Mouse (Mus musculus): ENCODE data around the gene Skor1. TPM values are rescaled to one million over a fixed set of nuclear protein-coding genes. Genes with fewer than 3 reads are reported as not detected.

Skor1 gene
- polyA plus RNA-seq, 1 experiment from 2014 or later: not detected

DNA sequence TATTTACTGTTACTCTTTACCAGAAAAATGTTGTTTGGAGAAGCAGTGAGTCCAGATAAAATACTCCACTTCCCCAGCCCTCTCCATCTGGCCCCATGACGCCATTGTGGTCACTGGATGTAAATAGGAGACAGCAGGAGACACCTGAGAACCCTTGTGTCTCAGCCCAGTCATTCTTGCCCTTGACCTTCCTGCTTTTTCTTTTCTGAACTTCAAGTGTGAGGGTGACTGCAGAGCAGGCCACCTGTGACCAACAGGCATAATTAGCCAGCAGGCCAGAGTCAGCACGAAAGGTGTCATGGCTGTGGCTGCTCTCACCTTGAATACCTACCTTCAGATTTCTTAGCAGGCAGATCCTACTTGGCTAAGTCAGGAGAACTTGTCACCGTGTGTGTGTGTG, 36.2 kb downstream of the Skor1 start:
- Histone ChIP-seq H3K4me2 (ENCODE audit: low read length) (no peak overlapping the region), H3K36me3 (ENCODE audit: control insufficient read depth, insufficient read depth, low read length) (no peaks in the 10 kb centered on the region), H3K27ac (ENCODE audit: low read depth) (no peak overlapping the region), H3K27me3 (replicated peaks; ENCODE audit: control insufficient read depth, insufficient read depth, low read length) (no peaks in the 10 kb centered on the region), H3K4me1 (replicated peaks; ENCODE audit: control insufficient read depth, insufficient read depth, low read length) (peaks cover 9% of the 10 kb centered on the region), H3K4me3 (ENCODE audit: low read depth, low read length) (no peak overlapping the region), H3K9ac (ENCODE audit: low read length) (no peak overlapping the region), H3K9me3 (ENCODE audit: control insufficient read depth, low read length) (no peaks in the 10 kb centered on the region)
- ATAC-seq (replicated peaks; ENCODE audit: low FRiP score, low TSS enrichment, low read depth): no peak
- 60% methylated on average over 3 of the region's 3 CpGs for WGBS
- no peak for DNase-seq (ENCODE audit: low spot score)

DNA sequence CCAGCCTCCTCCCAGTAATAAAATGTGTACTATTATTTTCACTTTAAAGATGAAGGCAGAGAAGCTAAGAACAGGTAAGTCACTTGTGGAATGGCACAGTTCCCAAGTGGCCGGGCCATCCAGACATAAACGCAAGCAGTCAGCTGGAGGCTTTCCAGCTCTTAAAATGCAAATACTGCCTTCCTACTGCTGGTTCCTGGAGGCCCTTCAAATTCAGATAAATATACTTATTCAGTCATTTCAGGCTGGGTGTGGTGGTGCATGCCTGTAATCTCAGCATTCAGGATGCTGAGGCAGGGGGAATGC, 39.0 kb downstream of the Skor1 start:
- H3K27ac ChIP-seq (ENCODE audit: low read depth): peak overlapping the region; percentile 95
- H3K9me3 ChIP-seq (ENCODE audit: control insufficient read depth, low read length): no peaks in the 10 kb centered on the region
- 17% methylated on average over 2 of the region's 2 CpGs for WGBS
- H3K9ac ChIP-seq (ENCODE audit: low read length): no peak overlapping the region
- H3K27me3 ChIP-seq (replicated peaks; ENCODE audit: control insufficient read depth, insufficient read depth, low read length): no peaks in the 10 kb centered on the region
- H3K36me3 ChIP-seq (ENCODE audit: control insufficient read depth, insufficient read depth, low read length): no peaks in the 10 kb centered on the region
- peaks cover 9% of the 10 kb centered on the region for H3K4me1 ChIP-seq (replicated peaks; ENCODE audit: control insufficient read depth, insufficient read depth, low read length)
- ATAC-seq (replicated peaks; ENCODE audit: low FRiP score, low TSS enrichment, low read depth): no peak
- DNase-seq (ENCODE audit: low spot score): peak; percentile 53
- peak overlapping the region; percentile 40; the same call in 1 of the 2 replicates for H3K4me3 ChIP-seq (ENCODE audit: low read depth, low read length)
- H3K4me2 ChIP-seq (ENCODE audit: low read length): peak overlapping the region; percentile 57

- ATAC-seq (replicated peaks; ENCODE audit: low FRiP score, low TSS enrichment, low read depth): peak; percentile 82
- Histone ChIP-seq H3K27me3 (replicated peaks; ENCODE audit: control insufficient read depth, insufficient read depth, low read length) (no peaks in the 10 kb centered on the region), H3K36me3 (ENCODE audit: control insufficient read depth, insufficient read depth, low read length) (no peaks in the 10 kb centered on the region), H3K4me1 (replicated peaks; ENCODE audit: control insufficient read depth, insufficient read depth, low read length) (peaks cover 9% of the 10 kb centered on the region), H3K27ac (ENCODE audit: low read depth) (peak overlapping the region; percentile 95), H3K4me3 (ENCODE audit: low read depth, low read length) (peak overlapping the region; percentile 40), H3K4me2 (ENCODE audit: low read length) (peak overlapping the region; percentile 57), H3K9ac (ENCODE audit: low read length) (peak overlapping the region; percentile 64), H3K9me3 (ENCODE audit: control insufficient read depth, low read length) (no peaks in the 10 kb centered on the region)
- peak; percentile 97 for DNase-seq (ENCODE audit: low spot score)
- under 1% methylated on average over 34 of the region's 34 CpGs for WGBS
Observed at GRCm38 (mm10) chr9:63109020-63109781, 39.6 kb downstream of the Skor1 start.

DNA sequence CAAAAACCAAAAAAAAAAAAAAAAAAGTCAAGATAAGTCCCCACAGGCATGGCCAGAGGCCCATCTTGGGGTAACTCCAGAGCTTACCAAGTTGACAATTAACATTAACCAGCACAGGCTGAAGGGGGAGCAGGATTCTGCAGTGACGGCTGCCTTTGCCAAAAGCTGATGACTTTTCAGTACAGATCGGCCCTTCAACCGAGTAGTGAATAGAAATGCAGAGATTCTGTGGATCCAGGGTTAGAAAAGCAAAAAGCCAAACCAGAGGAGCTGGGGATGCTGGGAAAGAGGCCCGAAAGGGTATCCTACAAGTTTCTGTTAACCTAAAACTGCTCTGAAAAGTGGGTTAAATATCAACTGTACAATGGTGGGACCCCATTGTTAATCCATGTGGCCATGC, 40.2 kb downstream of the Skor1 start:
- no peaks in the 10 kb centered on the region for H3K36me3 ChIP-seq (ENCODE audit: control insufficient read depth, insufficient read depth, low read length)
- H3K9ac ChIP-seq (ENCODE audit: low read length): peak overlapping the region; percentile 64
- H3K4me2 ChIP-seq (ENCODE audit: low read length): peak overlapping the region; percentile 57
- H3K9me3 ChIP-seq (ENCODE audit: control insufficient read depth, low read length): no peaks in the 10 kb centered on the region
- ATAC-seq (replicated peaks; ENCODE audit: low FRiP score, low TSS enrichment, low read depth) (no peak), DNase-seq (ENCODE audit: low spot score) (peak; percentile 71)
- H3K4me3 ChIP-seq (ENCODE audit: low read depth, low read length): peak overlapping the region; percentile 40
- no peaks in the 10 kb centered on the region for H3K27me3 ChIP-seq (replicated peaks; ENCODE audit: control insufficient read depth, insufficient read depth, low read length)
- WGBS: 29% methylated on average over 4 of the region's 4 CpGs
- H3K27ac ChIP-seq (ENCODE audit: low read depth): peak overlapping the region; percentile 95
- peaks cover 9% of the 10 kb centered on the region for H3K4me1 ChIP-seq (replicated peaks; ENCODE audit: control insufficient read depth, insufficient read depth, low read length)

- Histone ChIP-seq H3K4me3 (ENCODE audit: low read depth, low read length) (no peak overlapping the region), H3K4me1 (replicated peaks; ENCODE audit: control insufficient read depth, insufficient read depth, low read length) (0 out of 2 replicates have a peak, but pooled peaks cover 3% of the 10 kb centered on the region), H3K27ac (ENCODE audit: low read depth) (no peak overlapping the region), H3K4me2 (ENCODE audit: low read length) (no peak overlapping the region), H3K36me3 (ENCODE audit: control insufficient read depth, insufficient read depth, low read length) (no peaks in the 10 kb centered on the region), H3K9ac (ENCODE audit: low read length) (no peak overlapping the region), H3K27me3 (replicated peaks; ENCODE audit: control insufficient read depth, insufficient read depth, low read length) (no peaks in the 10 kb centered on the region), H3K9me3 (ENCODE audit: control insufficient read depth, low read length) (no peaks in the 10 kb centered on the region)
- ATAC-seq (replicated peaks; ENCODE audit: low FRiP score, low TSS enrichment, low read depth) (no peak), DNase-seq (ENCODE audit: low spot score) (no peak)
- WGBS: 91% methylated on average over 5 of the region's 5 CpGs
Observed at GRCm38 (mm10) chr9:63100660-63101059, 48.1 kb downstream of the Skor1 start.

DNA sequence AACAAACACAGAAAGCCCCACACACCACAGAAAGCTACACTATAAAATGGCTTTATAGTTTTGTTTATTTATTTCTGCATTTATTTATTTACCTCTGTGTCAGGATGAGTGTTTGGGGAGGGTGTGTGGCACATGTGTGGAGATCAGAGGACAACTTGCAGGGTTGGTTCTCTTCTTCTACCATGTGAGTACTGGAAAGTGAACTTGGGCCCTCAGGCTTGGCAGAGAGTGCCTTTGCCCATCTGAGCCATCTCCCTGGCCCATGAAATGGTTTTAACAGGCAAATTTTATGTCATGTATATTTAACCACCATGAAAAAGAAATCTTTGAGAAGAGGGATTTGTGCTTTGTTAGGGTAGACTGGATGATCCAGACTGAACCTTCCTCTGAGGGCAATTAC, 48.9 kb downstream of the Skor1 start:
- H3K4me1 ChIP-seq (replicated peaks; ENCODE audit: control insufficient read depth, insufficient read depth, low read length): 0 out of 2 replicates have a peak, but pooled peaks cover 3% of the 10 kb centered on the region
- DNase-seq (ENCODE audit: low spot score) (no peak), ATAC-seq (replicated peaks; ENCODE audit: low FRiP score, low TSS enrichment, low read depth) (no peak)
- no peaks in the 10 kb centered on the region for H3K36me3 ChIP-seq (ENCODE audit: control insufficient read depth, insufficient read depth, low read length)
- H3K9me3 ChIP-seq (ENCODE audit: control insufficient read depth, low read length): no peaks in the 10 kb centered on the region
- no peak overlapping the region for H3K9ac ChIP-seq (ENCODE audit: low read length)
- no peak overlapping the region for H3K27ac ChIP-seq (ENCODE audit: low read depth)
- no peaks in the 10 kb centered on the region for H3K27me3 ChIP-seq (replicated peaks; ENCODE audit: control insufficient read depth, insufficient read depth, low read length)
- no peak overlapping the region for H3K4me2 ChIP-seq (ENCODE audit: low read length)
- no peak overlapping the region for H3K4me3 ChIP-seq (ENCODE audit: low read depth, low read length)

- H3K9ac ChIP-seq (ENCODE audit: low read length): no peak overlapping the region
- WGBS: 90% methylated on average over 4 of the region's 4 CpGs
- no peaks in the 10 kb centered on the region for H3K36me3 ChIP-seq (ENCODE audit: control insufficient read depth, insufficient read depth, low read length)
- no peak for ATAC-seq (replicated peaks; ENCODE audit: low FRiP score, low TSS enrichment, low read depth)
- no peaks in the 10 kb centered on the region for H3K27me3 ChIP-seq (replicated peaks; ENCODE audit: control insufficient read depth, insufficient read depth, low read length)
- no peak overlapping the region for H3K27ac ChIP-seq (ENCODE audit: low read depth)
- no peak overlapping the region for H3K4me2 ChIP-seq (ENCODE audit: low read length)
- DNase-seq (ENCODE audit: low spot score): no peak
- 0 out of 2 replicates have a peak, but pooled peaks cover 3% of the 10 kb centered on the region for H3K4me1 ChIP-seq (replicated peaks; ENCODE audit: control insufficient read depth, insufficient read depth, low read length)
- H3K9me3 ChIP-seq (ENCODE audit: control insufficient read depth, low read length): no peaks in the 10 kb centered on the region
- H3K4me3 ChIP-seq (ENCODE audit: low read depth, low read length): no peak overlapping the region
Observed at GRCm38 (mm10) chr9:63099344-63099743, 49.4 kb downstream of the Skor1 start.

GRCm38 (mm10) chr9:63098887-63099286, 49.9 kb downstream of the Skor1 start:
- Histone ChIP-seq H3K27ac (ENCODE audit: low read depth) (0 out of 2 replicates have a peak overlapping the region, but pooled peaks have one; percentile 25), H3K4me3 (ENCODE audit: low read depth, low read length) (no peak overlapping the region), H3K9me3 (ENCODE audit: control insufficient read depth, low read length) (no peaks in the 10 kb centered on the region), H3K4me1 (replicated peaks; ENCODE audit: control insufficient read depth, insufficient read depth, low read length) (0 out of 2 replicates have a peak, but pooled peaks cover 3% of the 10 kb centered on the region), H3K4me2 (ENCODE audit: low read length) (no peak overlapping the region), H3K27me3 (replicated peaks; ENCODE audit: control insufficient read depth, insufficient read depth, low read length) (no peaks in the 10 kb centered on the region), H3K36me3 (ENCODE audit: control insufficient read depth, insufficient read depth, low read length) (no peaks in the 10 kb centered on the region), H3K9ac (ENCODE audit: low read length) (no peak overlapping the region)
- no peak for DNase-seq (ENCODE audit: low spot score)
- 59% methylated on average over 4 of the region's 4 CpGs for WGBS
- no peak for ATAC-seq (replicated peaks; ENCODE audit: low FRiP score, low TSS enrichment, low read depth)

DNA sequence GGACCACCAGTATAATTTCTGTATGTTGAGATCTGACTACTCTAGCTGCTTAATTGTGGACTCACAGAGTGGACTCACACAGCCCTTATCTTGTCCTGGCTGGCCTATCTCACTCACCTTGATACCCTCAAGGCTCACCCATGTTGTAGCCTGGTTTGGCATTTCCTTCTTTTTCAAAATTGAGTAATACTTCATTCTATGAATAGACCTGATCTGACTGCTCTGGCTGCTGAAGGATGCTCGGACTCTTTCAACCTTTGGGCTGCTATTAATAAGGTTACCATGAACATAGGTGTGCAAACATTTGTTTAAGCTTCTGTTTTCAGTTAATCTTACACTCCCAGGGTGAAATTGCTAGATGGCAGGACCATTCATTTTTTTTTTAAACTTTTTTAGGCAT, 51.6 kb downstream of the Skor1 start:
- no peaks in the 10 kb centered on the region for H3K27me3 ChIP-seq (replicated peaks; ENCODE audit: control insufficient read depth, insufficient read depth, low read length)
- WGBS: 60% methylated on average over 1 of the region's 1 CpGs
- peaks cover 9% of the 10 kb centered on the region for H3K4me1 ChIP-seq (replicated peaks; ENCODE audit: control insufficient read depth, insufficient read depth, low read length)
- no peak overlapping the region for H3K4me2 ChIP-seq (ENCODE audit: low read length)
- no peaks in the 10 kb centered on the region for H3K9me3 ChIP-seq (ENCODE audit: control insufficient read depth, low read length)
- no peak overlapping the region for H3K4me3 ChIP-seq (ENCODE audit: low read depth, low read length)
- DNase-seq (ENCODE audit: low spot score) (no peak), ATAC-seq (replicated peaks; ENCODE audit: low FRiP score, low TSS enrichment, low read depth) (no peak)
- H3K9ac ChIP-seq (ENCODE audit: low read length): no peak overlapping the region
- no peak overlapping the region for H3K27ac ChIP-seq (ENCODE audit: low read depth)
- H3K36me3 ChIP-seq (ENCODE audit: control insufficient read depth, insufficient read depth, low read length): no peaks in the 10 kb centered on the region

All from intestine, embryonic 14.5 days (tissue).